Mouse (Mus musculus) olfactory bulb, adult 2 months (tissue): ENCODE measurements at regions not wholly inside any gene's neighbourhood (a gene's known extent, or its start where the extent isn't known, plus 50 kb on each side); places are given as distances from the start of the nearest gene placed in this dataset.

Experiments used
- H3K27ac ChIP-seq: fragments of 200-500 bp; 2 replicates; pipeline ENCODE4 v1.5.1; 2012; ENCODE audit warnings: low read depth, low read length; ENCODE audit not compliant: insufficient read depth
- H3K4me1 ChIP-seq: fragments of 200-500 bp; 2 replicates; pipeline ENCODE4 v1.6.1; 2012; ENCODE audit warnings: low read length; ENCODE audit not compliant: control insufficient read depth, insufficient read depth
- H3K4me3 ChIP-seq: fragments of 200-500 bp; 2 replicates; pipeline ENCODE4 v1.5.1; 2012; ENCODE audit warnings: mild to moderate bottlenecking, low read depth, low read length, moderate library complexity; ENCODE audit not compliant: insufficient read depth
- CTCF ChIP-seq: fragments of 200-500 bp; IDR thresholded peaks from 2 replicates; pipeline ENCODE4 v1.5.1; 2012; ENCODE audit warnings: low read depth, mild to moderate bottlenecking, low read length, moderate library complexity; ENCODE audit not compliant: insufficient read depth
- POLR2A ChIP-seq: fragments of 200-500 bp; IDR thresholded peaks from 2 replicates; pipeline ENCODE4 v1.6.1; 2012; ENCODE audit warnings: mild to moderate bottlenecking, low read depth, low read length, moderate library complexity; ENCODE audit not compliant: insufficient read depth
- WGBS: fragments of 180-500 bp; shearing (Covaris S2); methylation state at CpG from one replicate; pipeline ENCODE4 v1.1.7; 2018; 5-methylcytosine and 5-hydroxymethylcytosine counted together

GRCm38 (mm10) chr5:146644499-146644898 lies 59.5 kb upstream of the Gpr12 start:
- H3K4me1 ChIP-seq: peaks cover 6% of the 10 kb centered on the region; the same call in 1 of the 2 replicates
- no peak for TF ChIP-seq CTCF
- TF ChIP-seq POLR2A: no peak
- no peak overlapping the region for H3K4me3 ChIP-seq
- WGBS: 53% methylated on average over 4 of the region's 4 CpGs
- H3K27ac ChIP-seq: no peak overlapping the region

- Histone ChIP-seq H3K4me1 (peaks cover 2% of the 10 kb centered on the region), H3K4me3 (no peak overlapping the region), H3K27ac (no peak overlapping the region)
- WGBS: 85% methylated on average over 6 of the region's 6 CpGs
- TF ChIP-seq CTCF (no peak), POLR2A (no peak)
Measured at GRCm38 (mm10) chr5:146641931-146642330, 56.9 kb upstream of the Gpr12 start.

- TF ChIP-seq POLR2A (no peak), CTCF (no peak)
- H3K27ac ChIP-seq: no peak overlapping the region
- WGBS: 73% methylated on average over 6 of the region's 6 CpGs
- peaks cover 4% of the 10 kb centered on the region for H3K4me1 ChIP-seq
- H3K4me3 ChIP-seq: no peak overlapping the region
Measured at GRCm38 (mm10) chr5:146636859-146637258, 51.8 kb upstream of the Gpr12 start.
